Mouse (Mus musculus) G1E (cell line): ENCODE data around the gene Nphp1.

ENCODE experiments used
- CTCF ChIP-seq: IDR thresholded peaks from 2 replicates; pipeline ENCODE4 v1.5.1; 2012; ENCODE audit warnings: low read depth, low read length, inconsistent platforms, mixed read lengths
- GATA1 ChIP-seq: IDR thresholded peaks from 2 replicates; pipeline ENCODE4 v1.6.1; 2012; ENCODE audit warnings: borderline replicate concordance, low read length, inconsistent platforms, mixed read lengths

- TF ChIP-seq CTCF (peak; percentile 14; the same call in 1 of the 2 replicates), GATA1 (no peak)
Measured at GRCm38 (mm10) chr2:127832833-127833190, 44.1 kb upstream of the Nphp1 start.
